Mouse (Mus musculus) spleen, adult 2 months (tissue): Measurements from ENCODE around the gene Hscb.
"Not testable (repeated sequence)": the region's sequence is repeated elsewhere in the genome, so short reads cannot be mapped to it uniquely, and the experiment has no call there.

Experiments used
- CTCF ChIP-seq: fragments of 200-500 bp; IDR thresholded peaks from 2 replicates; pipeline ENCODE4 v1.5.1; 2011; ENCODE audit warnings: mild to moderate bottlenecking, inconsistent platforms; ENCODE audit not compliant: insufficient read depth, insufficient read length, insufficient replicate concordance; ENCODE audit errors: extremely low read depth
- POLR2A ChIP-seq: fragments of 200-500 bp; IDR thresholded peaks from 2 replicates; pipeline ENCODE4 v1.6.1; 2011; ENCODE audit warnings: low read depth, low read length, inconsistent platforms

DNA sequence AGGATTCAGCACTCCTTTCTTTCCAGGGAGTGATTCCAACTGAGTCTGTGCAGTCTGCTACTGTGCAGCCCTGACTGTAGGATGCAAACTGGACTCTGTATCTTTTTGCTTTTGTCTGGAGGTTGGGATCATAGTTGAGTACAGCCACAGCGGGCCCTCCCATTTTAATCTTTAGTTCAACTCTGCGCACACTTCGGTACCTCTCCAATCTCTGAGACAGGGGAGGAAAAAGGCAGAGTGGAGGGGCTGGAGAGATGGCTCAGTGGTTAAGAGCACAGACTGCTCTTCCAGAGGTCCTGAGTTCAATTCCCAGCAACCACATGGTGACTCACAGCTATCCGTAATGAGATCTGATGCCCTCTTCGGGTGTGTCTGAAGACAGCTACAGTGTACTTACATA is 1.6 kb downstream of the Hscb start:
- TF ChIP-seq POLR2A, CTCF: not testable (repeated sequence)
